ENCODE assay signal across 17 mouse cellular contexts in the genomic region with DNA sequence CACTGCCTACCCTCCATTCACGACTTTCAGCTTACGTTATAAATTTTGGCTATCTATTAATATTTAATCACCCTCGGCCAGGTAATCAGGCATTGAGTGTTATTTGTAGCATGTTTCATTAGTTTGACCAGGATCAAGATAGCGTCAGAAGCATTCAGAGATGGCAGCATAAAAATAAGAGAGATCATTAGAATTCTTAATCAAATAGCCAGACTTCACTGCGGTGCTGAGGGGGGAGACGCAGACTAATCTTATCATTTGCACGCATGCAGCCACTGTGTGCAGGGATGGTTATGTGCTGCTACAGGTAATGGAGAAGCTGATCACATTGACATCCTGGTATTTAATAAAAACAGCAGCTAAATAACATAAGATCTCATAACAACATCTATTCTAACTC.
"Had no signal": no experiment of that assay in that cellular context is flagged by ENCODE, and none has a peak within 500 bp of the region (broad histone marks: within the 10 kb centered on the region; RNA-seq: fewer than 3 reads in every experiment).

No protein-coding gene starts in this region.

- DNase-seq: left cerebral cortex, postnatal 4 days; liver; liver, embryonic 13.5 days; liver, postnatal 0 days; lung, adult 18-20 months; lung, adult 2 months; lung, embryonic 14.5 days; lung, postnatal 10 days; lung, postnatal 14 days; lung, postnatal 36 days; lung, postnatal 4 days; midbrain, embryonic 14.5 days had no signal

- ATAC-seq: liver, embryonic 12.5 days; liver, postnatal 0 days; lung, postnatal 0 days; midbrain, embryonic 13.5 days; midbrain, embryonic 15.5 days; midbrain, embryonic 16.5 days had no signal
